Mouse (Mus musculus): Measurements from ENCODE around the gene Ankfy1. TPM values are rescaled to one million over a fixed set of nuclear protein-coding genes. Genes with fewer than 3 reads are reported as not detected.

The Ankfy1 gene
- polyA plus RNA-seq, 1 experiment from 2014 or later = 21.0 TPM

DNA sequence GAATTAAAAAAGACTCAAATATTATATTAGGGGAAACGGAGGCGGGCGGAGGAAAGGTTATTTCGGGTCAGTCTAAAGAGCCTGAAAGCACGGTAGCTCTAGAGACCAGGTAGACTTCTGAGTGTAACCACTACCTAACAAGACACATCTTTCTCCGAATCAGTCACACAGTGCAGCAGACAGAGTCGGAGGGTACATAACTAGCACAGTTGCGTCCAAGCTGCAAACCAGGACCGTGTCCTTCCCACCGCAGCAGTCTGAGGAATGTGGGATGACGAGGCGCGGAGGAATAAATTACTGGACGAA is 105.3 kb downstream of the Ankfy1 start:
- Histone ChIP-seq H3K4me2 (replicated peaks) (peak overlapping the region; percentile 82), H3K9ac (peak overlapping the region; percentile 81), H3K27ac (replicated peaks) (peak overlapping the region; percentile 89), H3K4me3 (replicated peaks) (peak overlapping the region; percentile 99), H3K27me3 (no peaks in the 10 kb centered on the region), H3K9me3 (replicated peaks) (no peaks in the 10 kb centered on the region), H3K36me3 (no peaks in the 10 kb centered on the region), H3K4me1 (peaks cover 8% of the 10 kb centered on the region; the same call in 1 of the 2 replicates)
- no peak for ATAC-seq (ENCODE audit: insufficient number of reproducible peaks, low FRiP score, low TSS enrichment, low read depth)
- 19% methylated on average over 14 of the region's 14 CpGs for WGBS

DNA sequence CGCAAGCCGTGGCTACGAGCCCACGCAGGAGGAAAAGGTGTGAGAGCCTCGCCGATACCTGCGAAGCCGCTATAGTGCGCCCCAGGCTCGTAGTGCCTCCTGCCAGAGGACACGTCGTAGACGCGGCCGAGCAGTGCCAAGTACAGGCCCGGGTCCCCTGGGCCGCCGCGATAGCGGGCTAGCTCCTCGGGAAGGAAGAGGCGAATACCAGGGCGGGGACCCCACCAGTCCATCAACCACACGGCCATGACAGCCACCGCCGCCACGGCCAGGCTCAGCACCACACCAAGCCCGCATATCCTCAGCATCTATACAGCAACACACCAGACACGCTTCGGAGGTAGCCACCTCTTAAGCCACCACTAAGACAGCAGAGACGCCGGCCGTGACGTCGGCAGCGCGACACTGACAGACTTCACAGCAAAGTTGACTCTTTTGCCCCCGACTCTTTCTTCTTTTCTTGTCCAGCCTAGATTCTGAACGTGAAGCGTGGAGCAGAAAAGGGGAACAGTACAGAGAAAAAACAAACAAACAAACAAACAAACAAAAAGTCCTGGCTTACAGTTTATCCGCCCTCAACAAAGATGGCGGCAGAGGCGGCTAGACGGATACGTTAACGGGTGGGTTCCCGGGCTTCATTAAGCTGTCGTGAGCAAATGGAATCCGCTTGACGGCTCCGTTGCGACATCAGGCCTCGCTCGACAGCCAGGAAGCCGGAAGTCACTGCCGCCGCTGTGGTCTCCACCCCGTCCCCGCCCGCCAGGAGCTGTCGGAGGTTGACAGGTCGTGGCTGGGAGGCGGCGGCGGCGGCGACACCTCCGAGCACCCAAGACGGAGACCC is 105.9 kb downstream of the Ankfy1 start, which contains the start of the genes Cyb5d2 and Zzef1:
Cyb5d2 (minus strand) TSS at position 688 of the 841 bp plus-strand sequence.
Zzef1 (plus strand) TSS at position 772 of the 841 bp plus-strand sequence.
- H3K36me3 ChIP-seq = no peaks in the 10 kb centered on the region
- peak within 1 kb of the TSS; percentile 82 for H3K4me2 ChIP-seq (replicated peaks)
- peak; percentile 95 for ATAC-seq (ENCODE audit: insufficient number of reproducible peaks, low FRiP score, low TSS enrichment, low read depth)
- H3K9me3 ChIP-seq (replicated peaks) = no peaks in the 10 kb centered on the region
- WGBS = under 1% methylated on average over 69 of the region's 69 CpGs
- peak within 1 kb of the TSS; percentile 89 for H3K27ac ChIP-seq (replicated peaks)
- H3K9ac ChIP-seq = peak within 1 kb of the TSS; percentile 91
- H3K4me1 ChIP-seq = peaks cover 8% of the 10 kb centered on the region; the same call in 1 of the 2 replicates
- H3K27me3 ChIP-seq = no peaks in the 10 kb centered on the region
- H3K4me3 ChIP-seq (replicated peaks) = peak within 1 kb of the TSS; percentile 99

DNA sequence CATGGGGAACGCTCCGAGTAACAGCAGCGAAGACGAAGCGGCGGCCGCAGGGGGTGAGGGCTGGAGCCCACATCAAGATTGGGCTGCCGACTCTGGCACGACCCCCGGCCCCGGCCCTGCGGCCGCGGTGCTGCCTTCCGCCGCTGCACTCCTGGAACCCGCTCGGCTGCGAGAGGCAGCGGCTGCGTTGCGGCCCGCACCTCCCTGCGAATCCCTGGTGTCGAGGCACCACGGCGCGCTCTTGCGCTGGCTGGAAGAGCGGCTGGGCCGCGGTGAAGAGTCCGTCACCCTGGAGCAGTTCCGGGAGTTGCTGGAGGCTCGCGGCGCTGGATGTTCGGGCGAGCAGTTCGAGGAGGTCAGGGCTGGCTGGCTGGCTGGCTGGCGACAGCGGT is 106.5 kb downstream of the Ankfy1 start:
- Histone ChIP-seq H3K27me3 (no peaks in the 10 kb centered on the region), H3K9me3 (replicated peaks) (no peaks in the 10 kb centered on the region), H3K36me3 (no peaks in the 10 kb centered on the region), H3K4me2 (replicated peaks) (peak overlapping the region; percentile 61), H3K4me3 (replicated peaks) (peak overlapping the region; percentile 99), H3K4me1 (peaks cover 8% of the 10 kb centered on the region; the same call in 1 of the 2 replicates), H3K9ac (peak overlapping the region; percentile 91), H3K27ac (replicated peaks) (peak overlapping the region; percentile 55; the same call in 1 of the 2 replicates)
- under 1% methylated on average over 42 of the region's 42 CpGs for WGBS
- peak; percentile 66; the same call in 1 of the 2 replicates for ATAC-seq (ENCODE audit: insufficient number of reproducible peaks, low FRiP score, low TSS enrichment, low read depth)

DNA sequence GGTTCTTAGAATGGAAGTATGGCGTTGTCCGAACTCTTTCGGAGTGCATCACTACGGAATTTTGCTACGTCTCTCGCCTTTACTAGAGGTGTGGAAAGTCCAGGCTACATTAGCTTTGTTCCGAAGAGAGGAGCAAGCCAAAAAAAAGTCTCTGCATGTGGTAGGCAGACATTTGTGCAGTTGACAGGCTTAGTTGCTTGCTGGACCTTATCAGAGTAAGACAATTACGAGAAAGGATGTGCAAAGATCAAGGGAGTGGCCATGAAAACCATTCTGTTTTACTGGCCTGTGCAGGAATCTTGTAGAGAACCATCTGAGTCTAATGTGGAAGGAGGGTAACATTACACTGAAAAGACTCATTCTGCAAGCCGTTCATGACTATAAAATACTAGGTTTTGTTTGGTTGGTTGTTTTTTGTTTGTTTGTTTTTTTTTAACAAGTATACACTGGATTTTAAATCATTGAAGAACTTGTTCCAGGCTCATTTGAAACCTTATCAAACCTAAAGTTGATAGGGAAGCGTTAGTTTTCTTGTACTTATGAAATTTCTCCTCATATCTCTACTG is 107.0 kb downstream of the Ankfy1 start:
- Histone ChIP-seq H3K9ac (peak overlapping the region; percentile 91), H3K27me3 (no peaks in the 10 kb centered on the region), H3K36me3 (no peaks in the 10 kb centered on the region), H3K4me1 (peaks cover 8% of the 10 kb centered on the region; the same call in 1 of the 2 replicates), H3K9me3 (replicated peaks) (no peaks in the 10 kb centered on the region), H3K4me2 (replicated peaks) (peak overlapping the region; percentile 61), H3K4me3 (replicated peaks) (peak overlapping the region; percentile 99), H3K27ac (replicated peaks) (no peak overlapping the region)
- WGBS = 14% methylated on average over 10 of the region's 10 CpGs
- ATAC-seq (ENCODE audit: insufficient number of reproducible peaks, low FRiP score, low TSS enrichment, low read depth) = no peak

DNA sequence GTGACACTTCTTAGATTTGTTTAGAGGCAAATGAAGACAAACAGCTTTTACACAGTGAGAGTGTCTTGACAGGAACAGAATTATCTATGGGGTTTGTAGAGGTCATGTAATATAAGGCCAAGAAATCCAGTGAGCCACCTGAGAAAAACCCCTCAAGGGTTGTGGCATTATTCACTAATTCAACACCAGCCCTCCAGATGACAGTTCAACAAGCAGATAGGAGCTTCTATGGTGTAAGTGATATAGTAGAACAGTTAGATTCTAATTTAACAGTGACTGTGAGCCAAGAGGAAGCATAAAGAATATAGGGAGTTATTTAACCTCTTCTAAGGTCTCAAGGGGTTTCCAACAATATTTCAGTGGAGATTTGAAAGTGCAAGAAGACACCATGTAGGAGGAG is 108.3 kb downstream of the Ankfy1 start:
- Histone ChIP-seq H3K4me3 (replicated peaks) (no peak overlapping the region), H3K27ac (replicated peaks) (no peak overlapping the region), H3K36me3 (no peaks in the 10 kb centered on the region), H3K4me1 (peaks cover 11% of the 10 kb centered on the region; the same call in 1 of the 2 replicates), H3K9ac (no peak overlapping the region), H3K9me3 (replicated peaks) (no peaks in the 10 kb centered on the region), H3K4me2 (replicated peaks) (no peak overlapping the region), H3K27me3 (no peaks in the 10 kb centered on the region)
- ATAC-seq (ENCODE audit: insufficient number of reproducible peaks, low FRiP score, low TSS enrichment, low read depth) = no peak

DNA sequence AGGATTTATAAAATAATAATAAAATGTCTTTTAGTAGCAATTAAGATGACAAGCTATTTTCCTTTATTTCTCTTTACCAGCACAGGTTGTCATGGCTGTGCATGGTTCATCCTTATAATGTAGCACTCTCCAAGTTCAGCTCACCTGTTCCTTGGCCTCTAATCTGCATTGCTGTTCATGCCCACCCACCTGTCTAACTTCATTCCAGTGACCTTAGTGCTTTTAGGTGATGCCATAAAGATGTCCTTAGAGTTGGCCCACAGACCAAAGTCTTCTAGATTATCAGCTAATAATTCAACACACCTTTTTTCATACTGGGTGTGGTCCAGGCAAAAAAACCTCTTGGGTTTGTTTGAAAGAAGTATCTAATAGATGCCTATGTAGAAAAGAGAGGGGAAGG is 111.4 kb downstream of the Ankfy1 start:
- H3K27ac ChIP-seq (replicated peaks) = no peak overlapping the region
- H3K9me3 ChIP-seq (replicated peaks) = no peaks in the 10 kb centered on the region
- no peak overlapping the region for H3K4me2 ChIP-seq (replicated peaks)
- H3K9ac ChIP-seq = no peak overlapping the region
- no peaks in the 10 kb centered on the region for H3K36me3 ChIP-seq
- no peaks in the 10 kb centered on the region for H3K27me3 ChIP-seq
- peaks cover 15% of the 10 kb centered on the region for H3K4me1 ChIP-seq
- H3K4me3 ChIP-seq (replicated peaks) = no peak overlapping the region
- no peak for ATAC-seq (ENCODE audit: insufficient number of reproducible peaks, low FRiP score, low TSS enrichment, low read depth)

DNA sequence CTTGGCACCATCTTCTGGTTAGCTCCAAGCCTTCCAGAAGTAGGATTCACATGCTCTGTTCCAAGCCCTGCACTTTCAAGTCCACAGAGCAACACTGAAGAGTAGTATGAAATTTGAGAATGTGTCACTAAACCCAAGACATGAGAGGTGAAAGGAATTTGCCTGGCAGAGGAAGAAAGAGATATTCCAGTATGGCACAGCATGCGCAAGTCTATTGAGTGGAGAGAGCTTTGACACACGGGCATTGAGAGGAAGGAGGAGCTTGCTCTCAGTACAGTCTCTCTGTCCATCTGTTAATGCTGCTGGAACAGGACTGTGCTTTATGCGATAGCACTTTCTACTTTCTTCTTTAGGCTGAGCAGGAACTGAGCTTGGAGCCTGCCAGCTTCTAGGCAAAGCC is 113.2 kb downstream of the Ankfy1 start:
- no peak for ATAC-seq (ENCODE audit: insufficient number of reproducible peaks, low FRiP score, low TSS enrichment, low read depth)
- no peaks in the 10 kb centered on the region for H3K36me3 ChIP-seq
- peak overlapping the region; percentile 49 for H3K27ac ChIP-seq (replicated peaks)
- no peak overlapping the region for H3K4me3 ChIP-seq (replicated peaks)
- H3K9ac ChIP-seq = no peak overlapping the region
- H3K4me1 ChIP-seq = peaks cover 16% of the 10 kb centered on the region
- no peaks in the 10 kb centered on the region for H3K9me3 ChIP-seq (replicated peaks)
- no peaks in the 10 kb centered on the region for H3K27me3 ChIP-seq
- WGBS = 53% methylated on average over 3 of the region's 3 CpGs
- H3K4me2 ChIP-seq (replicated peaks) = no peak overlapping the region

DNA sequence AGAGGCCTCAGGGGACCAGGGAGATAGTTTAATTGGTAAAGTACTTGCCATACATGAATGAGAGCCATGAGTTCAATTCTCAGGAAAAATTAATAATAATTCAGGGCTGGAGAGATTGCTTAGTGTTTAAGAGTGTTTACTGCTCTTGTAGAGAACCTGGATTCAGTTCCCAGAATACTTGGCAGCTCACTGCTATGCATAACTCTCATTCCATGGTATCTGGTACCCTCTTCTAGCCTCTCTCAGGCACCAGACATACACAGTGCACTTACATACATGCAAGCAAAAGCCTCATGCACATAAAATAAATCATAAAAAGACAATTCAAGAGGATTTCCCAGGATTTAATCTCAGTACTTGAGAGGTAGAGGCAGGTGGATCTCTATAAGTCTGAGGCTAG is 114.8 kb downstream of the Ankfy1 start:
- no peak overlapping the region for H3K4me2 ChIP-seq (replicated peaks)
- no peak overlapping the region for H3K27ac ChIP-seq (replicated peaks)
- H3K4me1 ChIP-seq = peaks cover 16% of the 10 kb centered on the region
- no peaks in the 10 kb centered on the region for H3K36me3 ChIP-seq
- no peak overlapping the region for H3K4me3 ChIP-seq (replicated peaks)
- no peaks in the 10 kb centered on the region for H3K27me3 ChIP-seq
- no peak for ATAC-seq (ENCODE audit: insufficient number of reproducible peaks, low FRiP score, low TSS enrichment, low read depth)
- no peaks in the 10 kb centered on the region for H3K9me3 ChIP-seq (replicated peaks)
- H3K9ac ChIP-seq = no peak overlapping the region

DNA sequence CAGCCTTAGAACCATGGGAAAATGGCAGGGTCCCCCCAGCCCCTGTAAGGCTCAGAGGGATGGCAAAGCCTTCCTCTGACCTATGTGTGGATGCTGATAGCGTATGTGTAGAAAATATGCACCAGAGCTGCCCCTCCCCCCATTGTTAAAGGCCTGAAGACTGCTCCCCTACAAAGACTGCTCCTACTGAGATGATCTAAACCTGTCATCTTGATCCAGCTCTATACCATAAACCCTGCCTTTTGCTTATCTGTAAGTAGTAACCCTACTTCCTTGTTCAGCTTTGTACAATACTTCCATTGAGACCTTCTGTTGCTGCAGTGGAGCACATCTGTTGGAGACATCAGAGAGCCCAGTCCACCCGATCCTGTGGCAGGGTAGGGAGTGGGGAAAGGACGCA is 115.4 kb downstream of the Ankfy1 start:
- H3K4me1 ChIP-seq = peaks cover 16% of the 10 kb centered on the region
- H3K9me3 ChIP-seq (replicated peaks) = no peaks in the 10 kb centered on the region
- H3K36me3 ChIP-seq = no peaks in the 10 kb centered on the region
- no peak for ATAC-seq (ENCODE audit: insufficient number of reproducible peaks, low FRiP score, low TSS enrichment, low read depth)
- no peak overlapping the region for H3K9ac ChIP-seq
- no peak overlapping the region for H3K4me2 ChIP-seq (replicated peaks)
- H3K27ac ChIP-seq (replicated peaks) = no peak overlapping the region
- no peak overlapping the region for H3K4me3 ChIP-seq (replicated peaks)
- H3K27me3 ChIP-seq = no peaks in the 10 kb centered on the region
- 87% methylated on average over 3 of the region's 3 CpGs for WGBS

DNA sequence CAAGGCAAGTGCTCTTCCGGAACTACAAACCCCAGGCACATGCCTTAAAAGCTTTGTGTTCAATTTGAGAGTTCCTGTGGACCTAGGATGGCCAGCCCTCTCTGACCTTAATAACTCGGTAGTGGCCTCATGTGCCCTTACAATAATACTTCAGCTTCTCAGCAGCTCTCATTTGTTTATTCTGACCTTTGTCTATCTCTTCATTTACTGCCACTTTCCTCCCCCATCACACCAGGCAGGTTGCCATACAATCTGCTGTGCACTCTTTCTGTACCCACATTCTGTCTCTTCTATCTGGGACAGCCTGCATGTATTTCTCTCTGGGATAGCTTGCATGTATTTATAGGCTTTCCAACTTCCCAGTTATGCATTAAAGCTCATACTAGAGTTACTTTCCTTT is 116.8 kb downstream of the Ankfy1 start:
- Histone ChIP-seq H3K9ac (no peak overlapping the region), H3K4me3 (replicated peaks) (no peak overlapping the region), H3K27me3 (no peaks in the 10 kb centered on the region), H3K9me3 (replicated peaks) (no peaks in the 10 kb centered on the region), H3K36me3 (no peaks in the 10 kb centered on the region), H3K27ac (replicated peaks) (no peak overlapping the region), H3K4me2 (replicated peaks) (no peak overlapping the region), H3K4me1 (peaks cover 16% of the 10 kb centered on the region)
- 88% methylated on average over 2 of the region's 2 CpGs for WGBS
- no peak for ATAC-seq (ENCODE audit: insufficient number of reproducible peaks, low FRiP score, low TSS enrichment, low read depth)

DNA sequence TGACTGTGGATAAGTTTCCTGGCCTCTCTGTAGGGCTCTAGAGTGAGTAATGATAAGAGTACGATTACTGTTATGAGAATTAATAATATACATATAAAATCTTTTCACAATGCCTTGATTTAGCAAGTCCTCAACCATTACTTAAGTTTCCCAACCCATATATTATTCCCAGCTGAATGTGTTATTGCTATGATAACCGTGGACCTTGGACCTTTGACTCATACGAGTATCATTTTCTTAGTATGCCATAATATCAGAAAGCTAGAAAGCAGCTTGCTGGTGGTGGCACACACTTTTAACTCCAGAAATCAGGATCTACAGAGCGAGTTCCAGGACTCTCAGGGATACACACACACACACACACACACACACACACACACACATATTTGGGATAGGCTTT is 118.2 kb downstream of the Ankfy1 start:
- Histone ChIP-seq H3K27me3 (no peaks in the 10 kb centered on the region), H3K27ac (replicated peaks) (no peak overlapping the region), H3K4me2 (replicated peaks) (no peak overlapping the region), H3K9ac (no peak overlapping the region), H3K4me3 (replicated peaks) (no peak overlapping the region), H3K36me3 (no peaks in the 10 kb centered on the region), H3K4me1 (peaks cover 14% of the 10 kb centered on the region), H3K9me3 (replicated peaks) (no peaks in the 10 kb centered on the region)
- ATAC-seq (ENCODE audit: insufficient number of reproducible peaks, low FRiP score, low TSS enrichment, low read depth) = no peak
- 77% methylated on average over 4 of the region's 4 CpGs for WGBS

Measured in embryonic facial prominence, embryonic 15.5 days (tissue).